Mouse (Mus musculus) embryonic facial prominence, embryonic 10.5 days (tissue): Measurements from ENCODE around the gene Lig3. TPM values are rescaled to one million over a fixed set of nuclear protein-coding genes. Genes with fewer than 3 reads are reported as not detected.

Experiments used
- DNase-seq: peaks from one replicate; pipeline ENCODE4 v3.0.0-alpha.2; 2017; ENCODE audit warnings: low spot score
- H3K27ac ChIP-seq: fragments of 300-500 bp; sonication (generic); replicated peaks from 2 replicates; pipeline ENCODE4 v1.5.1; 2016; ENCODE audit warnings: mild to moderate bottlenecking
- H3K27me3 ChIP-seq: fragments of 300-500 bp; sonication (generic); replicated peaks from 2 replicates; pipeline ENCODE4 v1.6.1; 2016; ENCODE audit warnings: low read depth, mild to moderate bottlenecking; ENCODE audit not compliant: poor library complexity, severe bottlenecking
- H3K36me3 ChIP-seq: fragments of 300-500 bp; sonication (generic); replicated peaks from 2 replicates; pipeline ENCODE4 v1.6.1; 2016; ENCODE audit warnings: mild to moderate bottlenecking, moderate library complexity
- H3K4me1 ChIP-seq: fragments of 300-500 bp; sonication (generic); 2 replicates; pipeline ENCODE4 v1.6.1; 2016
- H3K4me3 ChIP-seq: fragments of 300-500 bp; sonication (generic); 2 replicates; pipeline ENCODE4 v1.5.1; 2016; ENCODE audit warnings: mild to moderate bottlenecking, moderate library complexity
- H3K9me3 ChIP-seq: fragments of 300-500 bp; sonication (generic); 2 replicates; pipeline ENCODE4 v1.6.1; 2016; ENCODE audit warnings: mild to moderate bottlenecking
- WGBS: fragments of 180-500 bp; shearing (Covaris S2); methylation state at CpG from one replicate; pipeline ENCODE4 v1.1.7; 2016; 5-methylcytosine and 5-hydroxymethylcytosine counted together
- polyA plus RNA-seq: library from polyadenylated mRNA; unstranded; fragments of >200 nt; fragmentation: Nextera tagmentation; extraction: Ambion mirVana; gene quantifications from 2 replicates; pipeline ENCODE4 v1.2.1, GENCODE M21; 2016

Gene Lig3
- polyA plus RNA-seq, 1 experiment from 2014 or later = 43.8 TPM

- H3K27ac ChIP-seq = no peak overlapping the region
- no peaks in the 10 kb centered on the region for H3K27me3 ChIP-seq
- H3K9me3 ChIP-seq = no peaks in the 10 kb centered on the region
- H3K4me1 ChIP-seq = peaks cover 38% of the 10 kb centered on the region
- 77% methylated on average over 11 of the region's 11 CpGs for WGBS
- H3K36me3 ChIP-seq = no peaks in the 10 kb centered on the region
- DNase-seq = no peak
- no peak overlapping the region for H3K4me3 ChIP-seq
Measured at GRCm38 (mm10) chr11:82835616-82836432, 54.9 kb downstream of the Lig3 start.

- no peaks in the 10 kb centered on the region for H3K27me3 ChIP-seq
- no peak overlapping the region for H3K27ac ChIP-seq
- no peaks in the 10 kb centered on the region for H3K9me3 ChIP-seq
- peaks cover 26% of the 10 kb centered on the region for H3K4me1 ChIP-seq
- no peak overlapping the region for H3K4me3 ChIP-seq
- no peaks in the 10 kb centered on the region for H3K36me3 ChIP-seq
- no peak for DNase-seq
- 41% methylated on average over 7 of the region's 7 CpGs for WGBS
Measured at GRCm38 (mm10) chr11:82837192-82837591, 56.3 kb downstream of the Lig3 start.

GRCm38 (mm10) chr11:82837848-82838247, 56.9 kb downstream of the Lig3 start:
- no peak for DNase-seq
- Histone ChIP-seq H3K4me1 (peaks cover 26% of the 10 kb centered on the region), H3K9me3 (no peaks in the 10 kb centered on the region), H3K4me3 (no peak overlapping the region), H3K27me3 (no peaks in the 10 kb centered on the region), H3K27ac (no peak overlapping the region), H3K36me3 (no peaks in the 10 kb centered on the region)
- 32% methylated on average over 7 of the region's 7 CpGs for WGBS

GRCm38 (mm10) chr11:82838511-82838910, 57.6 kb downstream of the Lig3 start:
- Histone ChIP-seq H3K27me3 (no peaks in the 10 kb centered on the region), H3K4me3 (no peak overlapping the region), H3K27ac (no peak overlapping the region), H3K9me3 (no peaks in the 10 kb centered on the region), H3K36me3 (no peaks in the 10 kb centered on the region), H3K4me1 (peaks cover 26% of the 10 kb centered on the region)
- WGBS = 64% methylated on average over 5 of the region's 5 CpGs
- no peak for DNase-seq

GRCm38 (mm10) chr11:82844771-82845414, 64.0 kb downstream of the Lig3 start:
- Histone ChIP-seq H3K4me3 (peak overlapping the region; percentile 28; the same call in 1 of the 2 replicates), H3K9me3 (no peaks in the 10 kb centered on the region), H3K4me1 (peaks cover 32% of the 10 kb centered on the region), H3K36me3 (no peaks in the 10 kb centered on the region), H3K27ac (peak overlapping the region; percentile 62; the same call in 1 of the 2 replicates), H3K27me3 (peaks cover 9% of the 10 kb centered on the region)
- no peak for DNase-seq
- 65% methylated on average over 11 of the region's 11 CpGs for WGBS

GRCm38 (mm10) chr11:82845415-82846078, 64.6 kb downstream of the Lig3 start:
- DNase-seq = peak; percentile 61
- Histone ChIP-seq H3K27me3 (peaks cover 9% of the 10 kb centered on the region), H3K4me3 (peak overlapping the region; percentile 28), H3K27ac (peak overlapping the region; percentile 62; the same call in 1 of the 2 replicates), H3K4me1 (peaks cover 38% of the 10 kb centered on the region), H3K9me3 (no peaks in the 10 kb centered on the region), H3K36me3 (no peaks in the 10 kb centered on the region)
- WGBS = 24% methylated on average over 16 of the region's 16 CpGs

GRCm38 (mm10) chr11:82846079-82846436, 65.2 kb downstream of the Lig3 start:
- Histone ChIP-seq H3K36me3 (no peaks in the 10 kb centered on the region), H3K4me3 (peak overlapping the region; percentile 28), H3K27me3 (peaks cover 9% of the 10 kb centered on the region), H3K9me3 (no peaks in the 10 kb centered on the region), H3K4me1 (peaks cover 41% of the 10 kb centered on the region), H3K27ac (peak overlapping the region; percentile 62; the same call in 1 of the 2 replicates)
- 16% methylated on average over 4 of the region's 4 CpGs for WGBS
- DNase-seq = no peak

GRCm38 (mm10) chr11:82846938-82847337, 66.0 kb downstream of the Lig3 start:
- Histone ChIP-seq H3K4me3 (no peak overlapping the region), H3K4me1 (peaks cover 41% of the 10 kb centered on the region), H3K9me3 (no peaks in the 10 kb centered on the region), H3K36me3 (no peaks in the 10 kb centered on the region), H3K27ac (no peak overlapping the region), H3K27me3 (peaks cover 9% of the 10 kb centered on the region)
- WGBS = 68% methylated on average over 3 of the region's 3 CpGs
- no peak for DNase-seq

GRCm38 (mm10) chr11:82847571-82848000, 66.7 kb downstream of the Lig3 start:
- WGBS = 35% methylated on average over 6 of the region's 6 CpGs
- no peak for DNase-seq
- no peaks in the 10 kb centered on the region for H3K36me3 ChIP-seq
- peaks cover 41% of the 10 kb centered on the region for H3K4me1 ChIP-seq
- peaks cover 9% of the 10 kb centered on the region for H3K27me3 ChIP-seq
- H3K9me3 ChIP-seq = no peaks in the 10 kb centered on the region
- H3K4me3 ChIP-seq = no peak overlapping the region
- H3K27ac ChIP-seq = no peak overlapping the region

- Histone ChIP-seq H3K4me3 (no peak overlapping the region), H3K27me3 (peaks cover 3% of the 10 kb centered on the region; the same call in 1 of the 2 replicates), H3K9me3 (no peaks in the 10 kb centered on the region), H3K4me1 (peaks cover 31% of the 10 kb centered on the region), H3K27ac (no peak overlapping the region), H3K36me3 (no peaks in the 10 kb centered on the region)
- whole genome bisulfite sequencing = 75% methylated on average over 5 of the region's 5 CpGs
- no peak for DNase-seq
Measured at GRCm38 (mm10) chr11:82850259-82850658, 69.4 kb downstream of the Lig3 start.

- peaks cover 16% of the 10 kb centered on the region for H3K4me1 ChIP-seq
- 87% methylated on average over 11 of the region's 11 CpGs for WGBS
- no peak overlapping the region for H3K4me3 ChIP-seq
- no peaks in the 10 kb centered on the region for H3K9me3 ChIP-seq
- no peak overlapping the region for H3K27ac ChIP-seq
- H3K27me3 ChIP-seq = no peaks in the 10 kb centered on the region
- H3K36me3 ChIP-seq = no peaks in the 10 kb centered on the region
- no peak for DNase-seq
Measured at GRCm38 (mm10) chr11:82852115-82852514, 71.2 kb downstream of the Lig3 start.

GRCm38 (mm10) chr11:82852540-82852939, 71.6 kb downstream of the Lig3 start:
- Histone ChIP-seq H3K27me3 (no peaks in the 10 kb centered on the region), H3K9me3 (no peaks in the 10 kb centered on the region), H3K27ac (no peak overlapping the region), H3K4me1 (peaks cover 12% of the 10 kb centered on the region), H3K4me3 (no peak overlapping the region), H3K36me3 (no peaks in the 10 kb centered on the region)
- no peak for DNase-seq
- WGBS = 82% methylated on average over 10 of the region's 10 CpGs
